Mouse (Mus musculus) liver, embryonic 16.5 days (tissue): Measurements from ENCODE around the gene Yju2. TPM values are rescaled to one million over a fixed set of nuclear protein-coding genes. Genes with fewer than 3 reads are reported as not detected.

Source experiments
- ATAC-seq: fragments of 200-750 bp; cut with Nextera tagmentation; 2 replicates; pipeline ENCODE4 v1.8.0; 2017; ENCODE audit warnings: low read depth, mild to moderate bottlenecking, moderate number of reproducible peaks, moderate library complexity
- H3K27ac ChIP-seq: fragments of 300-500 bp; sonication (generic); 2 replicates; pipeline ENCODE4 v1.5.1; 2014; ENCODE audit warnings: mild to moderate bottlenecking, low read length
- H3K27me3 ChIP-seq: fragments of 300-500 bp; sonication (generic); 2 replicates; pipeline ENCODE4 v1.6.1; 2014; ENCODE audit warnings: low read depth, low read length, mixed read lengths; ENCODE audit not compliant: control insufficient read depth, insufficient read depth
- H3K36me3 ChIP-seq: fragments of 300-500 bp; sonication (generic); 2 replicates; pipeline ENCODE4 v1.6.1; 2014; ENCODE audit warnings: mild to moderate bottlenecking; ENCODE audit not compliant: control insufficient read depth, insufficient read depth
- H3K4me1 ChIP-seq: fragments of 300-500 bp; sonication (generic); 2 replicates; pipeline ENCODE4 v1.6.1; 2014; ENCODE audit warnings: low read depth, low read length, mixed read lengths; ENCODE audit not compliant: control insufficient read depth
- H3K4me2 ChIP-seq: fragments of 300-500 bp; sonication (generic); 2 replicates; pipeline ENCODE4 v1.6.1; 2014; ENCODE audit warnings: low read depth, low read length, mixed read lengths
- H3K4me3 ChIP-seq: fragments of 300-500 bp; sonication (generic); 2 replicates; pipeline ENCODE4 v1.5.1; 2014; ENCODE audit warnings: low read depth, mild to moderate bottlenecking, low read length
- H3K9ac ChIP-seq: fragments of 300-500 bp; sonication (generic); 2 replicates; pipeline ENCODE4 v1.6.1; 2014; ENCODE audit warnings: low read depth, low read length
- H3K9me3 ChIP-seq: fragments of 300-500 bp; sonication (generic); replicated peaks from 2 replicates; pipeline ENCODE4 v1.6.1; 2016; ENCODE audit warnings: low read length; ENCODE audit not compliant: control insufficient read depth
- whole genome bisulfite sequencing: fragments of 180-500 bp; shearing (Covaris S2); extraction: QIAGEN DNeasy Blood & Tissue Kit; methylation state at CpG from one replicate; pipeline ENCODE4 v1.1.7; 2014; ENCODE audit not compliant: insufficient replicate concordance; 5-methylcytosine and 5-hydroxymethylcytosine counted together
- polyA plus RNA-seq: library from polyadenylated mRNA; unstranded; fragments of >200 nt; fragmentation: Nextera tagmentation; extraction: Ambion mirVana; gene quantifications from 2 replicates; pipeline ENCODE4 v1.2.1, GENCODE M21; 2015

The Yju2 gene
- polyA plus RNA-seq, 1 experiment from 2014 or later, result 7.2 TPM

DNA sequence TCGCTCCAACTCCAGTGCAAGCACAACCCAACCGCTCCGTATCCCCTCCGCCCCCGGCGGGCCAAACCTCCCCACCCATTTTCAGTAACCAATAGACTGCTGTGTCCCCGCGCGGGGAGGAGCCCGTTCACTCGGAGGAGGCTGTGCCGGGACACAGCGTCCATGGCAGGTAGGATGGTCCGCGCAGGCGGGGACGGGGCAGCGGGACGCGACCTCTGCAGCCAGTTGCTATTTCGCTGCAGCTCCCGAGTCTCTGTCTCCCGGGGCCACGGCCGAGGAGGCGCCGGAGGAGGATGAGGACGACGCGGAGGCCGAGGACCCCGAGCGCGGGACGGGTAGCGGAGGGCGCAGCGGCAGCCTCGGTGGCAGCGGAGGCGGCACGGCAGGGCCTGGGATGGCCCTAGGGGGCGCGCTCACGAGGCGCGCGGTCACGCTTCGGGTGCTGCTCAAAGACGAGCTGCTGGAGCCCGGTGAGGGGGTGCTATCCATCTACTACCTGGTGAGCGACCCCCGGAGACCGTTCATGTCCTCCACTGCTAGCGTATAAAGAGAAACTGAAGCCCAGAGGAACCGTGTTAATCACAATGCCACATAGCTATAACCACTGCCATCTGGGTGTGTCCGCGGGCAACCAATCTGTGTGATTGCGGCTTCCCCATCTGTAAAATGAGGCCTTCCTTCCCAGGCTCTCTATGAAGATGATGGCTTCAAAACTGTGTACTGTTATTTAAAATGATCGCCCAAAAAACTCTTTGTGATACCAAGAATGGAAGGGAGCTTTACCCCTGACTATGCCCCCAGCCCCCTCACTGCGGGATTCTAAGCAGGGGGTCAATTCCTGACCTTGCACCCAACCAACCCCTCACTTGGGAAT, 50.4 kb downstream of the Yju2 start:
- Histone ChIP-seq H3K27ac (peak overlapping the region; percentile 64), H3K4me1 (peaks cover 26% of the 10 kb centered on the region), H3K9ac (peak overlapping the region; percentile 72), H3K27me3 (no peaks in the 10 kb centered on the region; the same call in 1 of the 2 replicates), H3K4me2 (peak overlapping the region; percentile 87), H3K36me3 (no peaks in the 10 kb centered on the region), H3K9me3 (no peaks in the 10 kb centered on the region), H3K4me3 (peak overlapping the region; percentile 79)
- WGBS, result 1% methylated on average over 62 of the region's 62 CpGs
- ATAC-seq, result peak; percentile 89

DNA sequence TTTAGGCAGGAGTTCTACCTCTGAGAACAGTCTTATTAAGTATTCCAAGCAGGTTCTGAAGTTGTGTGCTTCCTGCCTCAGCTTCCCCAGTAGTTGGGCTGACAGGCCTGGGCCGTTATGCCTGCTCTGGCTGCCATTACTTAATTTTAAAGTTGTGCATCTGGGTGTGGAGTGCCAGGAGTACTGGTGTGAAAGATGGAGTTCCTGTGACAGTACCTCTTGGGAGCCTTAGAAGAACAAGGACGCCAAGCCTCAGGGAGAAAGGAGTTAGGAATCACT, 51.0 kb downstream of the Yju2 start:
- WGBS, result 50% methylated on average over 2 of the region's 2 CpGs
- Histone ChIP-seq H3K4me2 (peak overlapping the region; percentile 87), H3K4me1 (peaks cover 26% of the 10 kb centered on the region), H3K27ac (no peak overlapping the region), H3K9me3 (no peaks in the 10 kb centered on the region), H3K36me3 (no peaks in the 10 kb centered on the region), H3K9ac (peak overlapping the region; percentile 72), H3K27me3 (no peaks in the 10 kb centered on the region; the same call in 1 of the 2 replicates), H3K4me3 (peak overlapping the region; percentile 79)
- no peak for ATAC-seq

GRCm38 (mm10) chr17:56010255-56010654, 51.4 kb downstream of the Yju2 start:
- Histone ChIP-seq H3K36me3 (no peaks in the 10 kb centered on the region), H3K4me1 (peaks cover 26% of the 10 kb centered on the region), H3K4me3 (peak overlapping the region; percentile 79; the same call in 1 of the 2 replicates), H3K9ac (no peak overlapping the region), H3K9me3 (no peaks in the 10 kb centered on the region), H3K27ac (no peak overlapping the region), H3K4me2 (peak overlapping the region; percentile 87), H3K27me3 (no peaks in the 10 kb centered on the region; the same call in 1 of the 2 replicates)
- ATAC-seq, result no peak
- 57% methylated on average over 14 of the region's 14 CpGs for WGBS

GRCm38 (mm10) chr17:56010681-56011080, 51.8 kb downstream of the Yju2 start:
- WGBS, result 5% methylated on average over 9 of the region's 9 CpGs

DNA sequence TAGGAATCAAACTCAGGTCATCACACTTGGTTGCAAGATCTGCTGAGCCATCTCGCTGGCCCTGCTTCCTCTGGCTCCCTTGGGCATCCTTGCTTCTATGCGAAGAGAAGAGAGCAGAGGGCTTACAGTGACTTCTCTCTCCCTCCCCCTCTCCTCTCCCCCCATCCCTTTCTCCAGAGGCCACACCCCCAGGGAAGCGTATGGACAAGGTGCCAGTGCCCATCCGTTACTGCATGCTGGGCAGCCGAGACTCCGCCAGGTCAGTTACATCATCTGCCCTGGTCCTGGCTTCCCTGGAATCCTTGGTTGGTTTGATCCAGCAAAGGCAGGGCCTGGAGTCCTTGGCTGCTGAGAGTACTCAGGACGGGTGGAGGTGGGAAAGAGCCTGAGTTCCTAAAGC, 52.5 kb downstream of the Yju2 start:
- ATAC-seq, result no peak
- H3K4me1 ChIP-seq, result peaks cover 26% of the 10 kb centered on the region
- no peak overlapping the region for H3K9ac ChIP-seq
- no peak overlapping the region for H3K4me3 ChIP-seq
- H3K36me3 ChIP-seq, result peaks cover 9% of the 10 kb centered on the region; the same call in 1 of the 2 replicates
- no peaks in the 10 kb centered on the region for H3K9me3 ChIP-seq
- H3K4me2 ChIP-seq, result no peak overlapping the region
- no peaks in the 10 kb centered on the region; the same call in 1 of the 2 replicates for H3K27me3 ChIP-seq
- H3K27ac ChIP-seq, result no peak overlapping the region
- 69% methylated on average over 7 of the region's 7 CpGs for WGBS

More at GRCm38 (mm10) chr17:56010681-56011080, 51.8 kb downstream of the Yju2 start:
- H3K4me3 ChIP-seq, result no peak overlapping the region
- H3K4me1 ChIP-seq, result peaks cover 26% of the 10 kb centered on the region
- H3K27ac ChIP-seq, result no peak overlapping the region
- H3K36me3 ChIP-seq, result peaks cover 2% of the 10 kb centered on the region; the same call in 1 of the 2 replicates
- no peaks in the 10 kb centered on the region for H3K9me3 ChIP-seq
- H3K27me3 ChIP-seq, result no peaks in the 10 kb centered on the region; the same call in 1 of the 2 replicates
- no peak overlapping the region for H3K9ac ChIP-seq
- no peak overlapping the region for H3K4me2 ChIP-seq
- no peak for ATAC-seq

GRCm38 (mm10) chr17:56015293-56015692, 56.4 kb downstream of the Yju2 start:
- peaks cover 33% of the 10 kb centered on the region for H3K36me3 ChIP-seq

DNA sequence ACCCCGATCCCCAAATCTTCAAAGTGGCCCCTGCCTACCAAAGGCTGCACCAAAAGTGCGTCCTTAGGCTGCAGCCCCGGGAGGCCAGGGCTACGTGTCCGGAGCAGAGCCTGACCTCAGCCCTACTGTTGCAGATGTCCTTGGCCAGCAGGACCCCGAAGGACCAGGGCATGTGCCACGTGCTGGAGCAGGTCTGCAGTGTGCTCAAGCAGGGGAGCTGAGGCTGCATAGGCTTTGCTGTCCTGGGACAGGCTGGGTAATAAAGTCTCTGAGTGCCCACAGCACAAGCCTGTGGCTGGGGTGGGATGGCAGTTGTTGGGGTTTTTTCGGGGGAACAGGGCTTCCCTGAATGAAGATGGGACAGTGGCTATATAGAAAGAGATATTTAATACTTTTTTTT, 57.5 kb downstream of the Yju2 start:
- H3K4me1 ChIP-seq, result no peaks in the 10 kb centered on the region
- H3K4me3 ChIP-seq, result no peak overlapping the region
- H3K27me3 ChIP-seq, result no peaks in the 10 kb centered on the region
- WGBS, result 79% methylated on average over 8 of the region's 8 CpGs
- no peak overlapping the region for H3K4me2 ChIP-seq
- H3K36me3 ChIP-seq, result peaks cover 33% of the 10 kb centered on the region
- H3K9me3 ChIP-seq, result no peaks in the 10 kb centered on the region
- H3K27ac ChIP-seq, result no peak overlapping the region
- no peak for ATAC-seq
- no peak overlapping the region for H3K9ac ChIP-seq

More at GRCm38 (mm10) chr17:56015293-56015692, 56.4 kb downstream of the Yju2 start:
- 86% methylated on average over 9 of the region's 9 CpGs for WGBS
- no peaks in the 10 kb centered on the region for H3K9me3 ChIP-seq
- no peaks in the 10 kb centered on the region; the same call in 1 of the 2 replicates for H3K27me3 ChIP-seq
- no peak overlapping the region for H3K4me3 ChIP-seq
- no peak for ATAC-seq
- peaks cover 4% of the 10 kb centered on the region for H3K4me1 ChIP-seq
- H3K9ac ChIP-seq, result no peak overlapping the region
- H3K27ac ChIP-seq, result no peak overlapping the region
- H3K4me2 ChIP-seq, result no peak overlapping the region

- H3K27me3 ChIP-seq, result no peaks in the 10 kb centered on the region
- no peak overlapping the region for H3K9ac ChIP-seq
- H3K36me3 ChIP-seq, result peaks cover 33% of the 10 kb centered on the region
- H3K27ac ChIP-seq, result no peak overlapping the region
- H3K4me2 ChIP-seq, result no peak overlapping the region
- H3K4me3 ChIP-seq, result no peak overlapping the region
- no peaks in the 10 kb centered on the region for H3K9me3 ChIP-seq
- 78% methylated on average over 15 of the region's 15 CpGs for WGBS
- no peak for ATAC-seq
- H3K4me1 ChIP-seq, result peaks cover 2% of the 10 kb centered on the region; the same call in 1 of the 2 replicates
Measured at GRCm38 (mm10) chr17:56016793-56017785, 58.2 kb downstream of the Yju2 start.
